Mouse (Mus musculus) liver, embryonic 14 days (tissue): Measurements from ENCODE around the gene Ebf4. TPM values are rescaled to one million over a fixed set of nuclear protein-coding genes. Genes with fewer than 3 reads are reported as not detected.

Experiments used
- polyA plus RNA-seq: library from polyadenylated mRNA; depleted of rRNA; stranded (reverse); fragments of >200 nt; gene quantifications from 2 replicates; pipeline ENCODE4 v1.2.3, GENCODE M21; 2012; rRNA removed

The Ebf4 gene
- 0.28 and 0.41 TPM in 2 replicates for polyA plus RNA-seq

DNA sequence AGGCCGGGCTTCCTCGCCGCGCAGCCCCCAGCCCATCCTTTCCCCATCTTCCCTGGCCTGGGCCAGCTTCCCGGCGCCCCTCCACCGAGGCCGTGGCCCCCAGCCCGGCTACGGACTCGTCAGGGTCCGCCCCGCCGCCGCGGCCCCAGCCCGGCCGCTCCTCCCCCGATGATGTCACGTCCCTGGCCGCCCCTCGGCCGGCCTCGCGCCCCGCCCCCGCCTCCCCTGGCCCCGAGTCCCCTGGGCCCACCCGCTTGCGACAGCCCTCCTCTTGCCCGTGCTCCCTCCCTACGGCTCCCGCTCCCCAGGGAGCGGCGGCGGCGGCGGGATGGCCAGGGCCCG, at the start of gene Ebf4:
Ebf4 (plus strand) TSS at position 234 of the 342 bp plus-strand sequence.

DNA sequence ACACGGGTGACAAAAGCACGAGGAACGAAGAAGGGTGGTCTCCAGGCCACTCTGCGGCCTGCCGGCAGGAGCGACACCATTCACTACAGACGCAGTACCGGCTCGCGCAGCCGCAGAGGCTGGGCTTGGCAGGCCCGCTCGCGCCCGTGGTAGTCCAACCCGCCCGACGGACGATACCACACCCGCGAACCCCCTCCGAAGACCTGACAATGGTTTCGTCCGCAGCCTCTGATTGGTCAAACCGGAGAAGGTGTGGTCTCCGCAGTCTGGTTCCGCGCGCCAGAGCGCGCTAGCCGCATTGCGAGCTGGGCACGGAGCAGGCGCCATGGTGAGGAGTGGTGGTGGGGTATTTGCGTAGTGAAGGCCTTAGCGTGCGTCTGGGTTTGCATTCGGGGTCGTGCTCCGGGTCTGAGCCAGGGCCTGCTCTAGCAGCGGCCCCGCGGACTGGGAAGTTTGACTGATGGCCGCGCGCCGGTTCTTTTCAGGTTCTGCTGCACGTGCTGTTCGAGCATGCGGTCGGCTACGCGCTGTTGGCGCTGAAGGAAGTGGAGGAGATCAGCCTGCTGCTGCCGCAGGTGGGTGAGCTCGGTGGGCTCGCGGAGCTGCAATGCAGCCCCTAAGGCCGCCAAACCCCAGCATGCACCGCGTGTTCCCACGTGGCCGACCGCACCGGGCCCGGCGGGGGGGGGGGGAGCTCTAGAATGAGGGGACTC, 20.7 kb upstream of the Ebf4 start, which contains the start of gene Nop56:
Nop56 (plus strand) TSS at position 282 of the 713 bp plus-strand sequence.

DNA sequence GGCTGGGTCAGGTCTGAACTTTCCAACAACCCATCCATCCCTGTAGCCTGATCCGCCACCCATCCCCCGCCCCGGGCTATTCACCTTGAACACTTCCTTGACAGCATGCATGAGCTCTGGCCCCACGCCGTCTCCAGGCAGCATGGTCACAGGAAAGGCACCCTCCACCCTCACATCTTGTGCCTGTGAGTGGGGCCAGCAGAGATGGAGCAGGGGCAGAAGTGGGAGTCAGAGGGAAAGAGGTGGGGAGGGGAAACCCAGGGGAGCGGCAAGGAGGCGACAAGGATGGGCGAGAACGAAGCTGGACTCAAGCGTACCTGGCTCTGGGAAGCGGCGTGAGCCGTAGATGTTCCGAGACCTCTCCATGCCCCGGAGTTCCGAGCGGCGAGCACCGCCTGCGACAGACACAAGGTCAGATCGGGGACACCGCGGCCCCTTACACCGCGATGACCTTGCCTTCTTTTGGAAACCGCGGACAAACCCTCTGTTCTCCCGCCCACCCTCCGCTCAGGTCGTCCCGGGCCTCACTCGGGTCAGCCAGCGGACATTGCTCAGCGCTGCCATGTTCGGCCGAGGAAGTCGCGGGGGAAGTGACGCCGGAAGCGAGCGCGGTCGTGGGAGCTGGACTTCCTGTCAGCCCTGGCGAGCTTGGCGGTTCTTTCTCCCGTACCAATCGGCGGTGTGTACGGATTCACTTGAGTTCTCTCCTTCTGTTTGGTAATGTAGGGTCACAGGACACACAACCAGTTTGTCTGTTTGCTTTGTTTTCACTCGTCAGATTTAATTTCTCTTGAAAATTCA, 10.9 kb upstream of the Ebf4 start, which contains the start of gene Idh3b:
Idh3b (minus strand) TSS at position 694 of the 801 bp plus-strand sequence.

DNA sequence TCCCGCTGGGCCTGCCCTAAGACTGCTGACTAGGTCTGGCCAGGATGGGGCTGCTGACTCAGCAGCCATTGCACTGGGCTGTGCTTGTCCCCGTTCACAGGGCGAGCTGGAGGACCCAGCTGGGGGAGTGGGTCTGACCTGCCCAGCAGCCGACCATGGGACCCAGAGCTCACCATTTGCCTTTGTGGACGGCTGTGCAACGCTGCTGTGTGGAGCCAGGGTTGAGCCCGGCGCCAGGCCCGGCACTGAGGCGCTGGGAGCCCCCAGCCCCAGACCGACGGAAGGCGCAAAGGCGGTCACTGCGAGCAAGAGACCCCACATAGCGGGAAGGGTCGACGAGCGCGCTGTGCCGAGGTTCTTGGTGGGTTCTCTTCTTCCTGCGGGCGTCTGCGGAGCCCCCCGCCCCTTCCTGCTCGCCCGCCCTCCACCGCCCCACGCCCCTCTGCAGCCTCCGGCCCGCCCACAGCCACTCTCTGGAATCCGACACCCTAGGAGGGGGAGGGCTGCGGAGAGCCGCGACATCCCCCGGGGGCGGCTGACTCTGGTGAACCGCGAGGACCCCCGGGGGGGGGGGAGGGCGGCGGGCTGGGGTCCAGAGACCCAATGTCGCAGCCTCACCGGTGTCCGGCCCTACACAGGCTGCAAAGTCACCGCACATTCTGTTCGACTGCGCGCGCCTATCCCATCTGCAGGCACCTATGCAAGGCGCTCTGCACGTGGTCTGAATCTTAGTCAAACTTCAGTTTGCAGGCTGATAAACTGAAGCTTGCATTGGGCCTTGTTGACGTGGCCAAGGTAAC, 102.4 kb downstream of the Ebf4 start, which contains the start of gene Cpxm1:
Cpxm1 (minus strand) TSS at position 389 of the 800 bp plus-strand sequence.

DNA sequence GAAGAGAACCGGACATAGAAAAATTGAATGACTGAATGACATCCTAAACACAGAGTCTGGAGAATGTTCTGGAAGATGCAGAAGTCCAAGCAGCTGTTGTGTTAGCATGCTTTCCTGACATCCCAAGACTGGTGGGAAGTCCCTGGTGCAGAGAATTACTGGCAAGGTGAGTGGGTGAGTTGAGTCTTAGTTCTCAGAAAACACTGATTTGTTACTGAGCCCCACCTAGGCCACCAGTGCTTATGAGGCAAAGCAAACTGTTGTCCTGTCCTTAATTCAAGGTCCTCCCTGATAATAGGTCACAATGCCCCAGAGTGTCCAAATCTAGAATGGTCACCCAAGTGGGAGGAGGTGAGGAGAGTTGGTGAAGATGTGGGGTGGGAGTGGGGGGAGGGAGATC, 110.0 kb downstream of the Ebf4 start, which contains the start of the genes Gm28372 and 1700020A23Rik:
Gm28372 (plus strand) TSS at position 301 of the 400 bp plus-strand sequence.
1700020A23Rik (plus strand) TSS at position 321 of the 400 bp plus-strand sequence.

DNA sequence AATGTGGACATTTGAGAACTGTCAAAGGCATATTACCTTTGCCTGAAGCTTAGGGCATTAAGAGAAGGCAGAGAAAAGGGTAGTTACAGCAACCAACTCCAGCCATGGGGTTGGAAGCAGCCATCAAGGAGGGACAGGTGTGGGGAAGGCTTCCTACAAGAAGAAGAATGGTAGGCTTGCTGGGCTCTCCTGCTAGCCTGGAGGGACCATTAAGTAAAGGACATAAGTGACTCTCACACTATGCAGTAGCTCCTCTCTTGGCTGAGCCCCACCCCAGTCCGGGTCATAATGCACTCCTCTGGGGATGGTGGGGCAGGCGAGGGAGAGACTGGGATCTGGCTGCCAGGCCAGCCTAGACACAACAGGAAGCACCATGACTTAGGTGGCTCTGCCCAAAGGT, 111.2 kb downstream of the Ebf4 start, which contains the start of gene Tmem239:
Tmem239 (plus strand) TSS at position 301 of the 400 bp plus-strand sequence.

Other genes with a start within 250 kb of the Ebf4 start
- not detected in 2 replicates for gene Tgm6, start 182.8 kb upstream of the Ebf4 start, polyA plus RNA-seq
- gene Snrpb, start 115.8 kb upstream of the Ebf4 start, polyA plus RNA-seq, result 162 and 198 TPM in 2 replicates
- gene Tmc2, start 100.0 kb upstream of the Ebf4 start, polyA plus RNA-seq, result not detected in 2 replicates
- 212 and 238 TPM in 2 replicates for gene Nop56, start 20.7 kb upstream of the Ebf4 start, polyA plus RNA-seq
- gene Idh3b, start 10.6 kb upstream of the Ebf4 start, polyA plus RNA-seq, result 98.3 and 110 TPM in 2 replicates
- gene Cpxm1, start 102.4 kb downstream of the Ebf4 start, polyA plus RNA-seq, result 2.1 and 2.8 TPM in 2 replicates
- gene Gm28372, start 110.1 kb downstream of the Ebf4 start, polyA plus RNA-seq, result not detected in 2 replicates
- not detected in 2 replicates for gene 1700020A23Rik, start 110.1 kb downstream of the Ebf4 start, polyA plus RNA-seq
- not detected in 2 replicates for gene Tmem239, start 111.3 kb downstream of the Ebf4 start, polyA plus RNA-seq
- gene Vps16, start 129.2 kb downstream of the Ebf4 start, polyA plus RNA-seq, result 37.3 and 44.0 TPM in 2 replicates
- gene Pced1a, start 129.5 kb downstream of the Ebf4 start, polyA plus RNA-seq, result 5.0 TPM in 2 replicates
- 18.8 and 20.1 TPM in 2 replicates for gene Ptpra, start 155.1 kb downstream of the Ebf4 start, polyA plus RNA-seq